ENCODE assay signal across 25 mouse cellular contexts in genomic region chr3:121485201-121485600, GRCm38 (mm10). TPM values are rescaled to one million over a fixed set of nuclear protein-coding genes. Genes with fewer than 3 reads are reported as not detected.
A peak's percentile ranks its signal among the peaks of the same experiment; 100 is the strongest.
DNase-seq lines count a peak whose midpoint lies in the region; ATAC-seq and TF ChIP-seq lines count a peak whose summit lies in the region.
"Had no signal": no experiment of that assay in that cellular context is flagged by ENCODE, and none has a peak within 500 bp of the region (broad histone marks: within the 10 kb centered on the region; RNA-seq: fewer than 3 reads in every experiment).

No protein-coding gene starts in this region.

- no peak overlapping the region for H3K9ac ChIP-seq in forebrain, embryonic 13.5 days
- no peak overlapping the region for H3K9ac ChIP-seq in forebrain, embryonic 12.5 days
- no peak overlapping the region for H3K9ac ChIP-seq in forebrain, embryonic 15.5 days (replicated peaks)
- H3K9ac ChIP-seq in hindbrain, embryonic 12.5 days = no peak overlapping the region
- H3K9ac ChIP-seq in hindbrain, embryonic 11.5 days (ENCODE audit: low read depth, low read length) = no peak overlapping the region
- H3K9ac ChIP-seq in midbrain, postnatal 0 days (replicated peaks; ENCODE audit: low read length, poor library complexity, severe bottlenecking) = no peak overlapping the region
- H3K9ac ChIP-seq: embryonic facial prominence, embryonic 13.5 days; embryonic facial prominence, embryonic 15.5 days had no signal

- ATAC-seq in forebrain, embryonic 13.5 days = no peak
- ATAC-seq in forebrain, embryonic 12.5 days (ENCODE audit: low FRiP score) = no peak
- ATAC-seq in forebrain, embryonic 15.5 days (replicated peaks) = no peak
- ATAC-seq in hindbrain, embryonic 12.5 days (ENCODE audit: low FRiP score) = no peak
- ATAC-seq in hindbrain, embryonic 11.5 days (ENCODE audit: low FRiP score) = no peak
- ATAC-seq in midbrain, postnatal 0 days (ENCODE audit: low FRiP score) = no peak
- ATAC-seq: activated CD4-positive, CD25-positive, alpha-beta regulatory T cell, adult 4 months; CD4-positive, CD25-positive, alpha-beta regulatory T cell, adult 4 months; Patski had no signal

- no peaks in the 10 kb centered on the region for H3K9me3 ChIP-seq in forebrain, embryonic 13.5 days (replicated peaks)
- H3K9me3 ChIP-seq in forebrain, embryonic 12.5 days = no peaks in the 10 kb centered on the region
- H3K9me3 ChIP-seq in forebrain, embryonic 15.5 days = no peaks in the 10 kb centered on the region
- no peaks in the 10 kb centered on the region for H3K9me3 ChIP-seq in forebrain, embryonic 10.5 days
- H3K9me3 ChIP-seq in hindbrain, embryonic 12.5 days (replicated peaks) = no peaks in the 10 kb centered on the region
- H3K9me3 ChIP-seq in hindbrain, embryonic 11.5 days (ENCODE audit: control insufficient read depth, low read length) = no peaks in the 10 kb centered on the region
- no peaks in the 10 kb centered on the region for H3K9me3 ChIP-seq in midbrain, postnatal 0 days (ENCODE audit: low read length)
- H3K9me3 ChIP-seq: embryonic facial prominence, embryonic 13.5 days; embryonic facial prominence, embryonic 15.5 days; G1E had no signal

- H3K27me3 ChIP-seq in forebrain, embryonic 13.5 days = no peaks in the 10 kb centered on the region
- 0 out of 2 replicates have a peak, but pooled peaks cover 3% of the 10 kb centered on the region for H3K27me3 ChIP-seq in forebrain, embryonic 12.5 days
- H3K27me3 ChIP-seq in forebrain, embryonic 15.5 days = no peaks in the 10 kb centered on the region
- H3K27me3 ChIP-seq in forebrain, embryonic 10.5 days (ENCODE audit: poor library complexity, severe bottlenecking) = peaks cover 18% of the 10 kb centered on the region; the same call in 1 of the 2 replicates
- no peaks in the 10 kb centered on the region for H3K27me3 ChIP-seq in hindbrain, embryonic 12.5 days
- H3K27me3 ChIP-seq in hindbrain, embryonic 11.5 days (ENCODE audit: control insufficient read depth, insufficient read depth, low read length) = no peaks in the 10 kb centered on the region
- no peaks in the 10 kb centered on the region for H3K27me3 ChIP-seq in midbrain, postnatal 0 days (ENCODE audit: insufficient read depth, low read length)
- H3K27me3 ChIP-seq: embryonic facial prominence, embryonic 13.5 days; embryonic facial prominence, embryonic 15.5 days; Patski had no signal

- WGBS in forebrain, embryonic 13.5 days = 28% methylated on average over 2 of the region's 2 CpGs
- 22% methylated on average over 2 of the region's 2 CpGs for WGBS in forebrain, embryonic 12.5 days
- 22% methylated on average over 2 of the region's 2 CpGs for WGBS in forebrain, embryonic 15.5 days
- WGBS in forebrain, embryonic 10.5 days = 76% methylated on average over 2 of the region's 2 CpGs
- WGBS in hindbrain, embryonic 12.5 days = 72% methylated on average over 2 of the region's 2 CpGs
- 74% methylated on average over 2 of the region's 2 CpGs for WGBS in hindbrain, embryonic 11.5 days
- WGBS in olfactory bulb, adult 2 months = 19% methylated on average over 2 of the region's 2 CpGs
- WGBS in midbrain, postnatal 0 days = 69% methylated on average over 2 of the region's 2 CpGs

- no peak for TF ChIP-seq CTCF in olfactory bulb, adult 2 months (IDR thresholded peaks at IDR 0.05; ENCODE audit: insufficient read depth, low read depth, low read length)
- TF ChIP-seq CTCF in midbrain, postnatal 0 days (IDR thresholded peaks at IDR 0.05) = no peak

- H3K36me3 ChIP-seq in forebrain, embryonic 13.5 days (ENCODE audit: poor library complexity, severe bottlenecking) = no peaks in the 10 kb centered on the region
- H3K36me3 ChIP-seq in forebrain, embryonic 12.5 days (replicated peaks) = no peaks in the 10 kb centered on the region
- H3K36me3 ChIP-seq in forebrain, embryonic 15.5 days = no peaks in the 10 kb centered on the region
- no peaks in the 10 kb centered on the region for H3K36me3 ChIP-seq in forebrain, embryonic 10.5 days (replicated peaks)
- no peaks in the 10 kb centered on the region for H3K36me3 ChIP-seq in hindbrain, embryonic 12.5 days
- no peaks in the 10 kb centered on the region for H3K36me3 ChIP-seq in hindbrain, embryonic 11.5 days (ENCODE audit: control insufficient read depth, insufficient read depth, low read length)
- no peaks in the 10 kb centered on the region for H3K36me3 ChIP-seq in midbrain, postnatal 0 days (ENCODE audit: insufficient read depth, low read length)
- H3K36me3 ChIP-seq: embryonic facial prominence, embryonic 13.5 days; embryonic facial prominence, embryonic 15.5 days; G1E had no signal

- DNase-seq in forebrain, embryonic 10.5 days (ENCODE audit: extremely low spot score, low spot score) = no peak
- no peak for DNase-seq in hindbrain, embryonic 11.5 days (ENCODE audit: low spot score)
- no peak for DNase-seq in midbrain, postnatal 0 days (ENCODE audit: low spot score)
- DNase-seq: adrenal gland, adult 8-10 months; adrenal gland, postnatal 36 days; B cell, adult 2 months; cerebellum, adult 11-12 months; cerebellum, adult 2 months; cerebellum, adult 9-10 months; cerebellum, postnatal 10 days; cerebellum, postnatal 25 days; embryo, embryonic 11 days had no signal

- TF ChIP-seq POLR2A in olfactory bulb, adult 2 months (IDR thresholded peaks at IDR 0.05; ENCODE audit: insufficient read depth, low read depth, low read length) = no peak

- no peak overlapping the region for H3K4me3 ChIP-seq in forebrain, embryonic 13.5 days
- H3K4me3 ChIP-seq in forebrain, embryonic 12.5 days (replicated peaks) = no peak overlapping the region
- no peak overlapping the region for H3K4me3 ChIP-seq in forebrain, embryonic 15.5 days
- no peak overlapping the region for H3K4me3 ChIP-seq in forebrain, embryonic 10.5 days
- no peak overlapping the region for H3K4me3 ChIP-seq in hindbrain, embryonic 12.5 days
- no peak overlapping the region for H3K4me3 ChIP-seq in hindbrain, embryonic 11.5 days (ENCODE audit: low read depth, low read length)
- H3K4me3 ChIP-seq in olfactory bulb, adult 2 months (ENCODE audit: insufficient read depth, low read depth, low read length) = no peak overlapping the region
- H3K4me3 ChIP-seq in midbrain, postnatal 0 days (ENCODE audit: low read depth, low read length) = no peak overlapping the region
- H3K4me3 ChIP-seq: embryonic facial prominence, embryonic 13.5 days; embryonic facial prominence, embryonic 15.5 days; erythroblast, embryonic 14.5 days had no signal

- H3K27ac ChIP-seq in forebrain, embryonic 13.5 days = peak overlapping the region; percentile 40
- no peak overlapping the region for H3K27ac ChIP-seq in forebrain, embryonic 12.5 days
- H3K27ac ChIP-seq in forebrain, embryonic 15.5 days (replicated peaks) = peak overlapping the region; percentile 59; the same call in 1 of the 2 replicates
- H3K27ac ChIP-seq in forebrain, embryonic 10.5 days = no peak overlapping the region
- 0 out of 2 replicates have a peak overlapping the region, but pooled peaks have one; percentile 55 for H3K27ac ChIP-seq in hindbrain, embryonic 12.5 days
- H3K27ac ChIP-seq in hindbrain, embryonic 11.5 days (ENCODE audit: low read depth, low read length) = no peak overlapping the region
- H3K27ac ChIP-seq in olfactory bulb, adult 2 months (ENCODE audit: insufficient read depth, low read depth, low read length) = peak overlapping the region; percentile 66
- no peak overlapping the region for H3K27ac ChIP-seq in midbrain, postnatal 0 days (ENCODE audit: low read depth, low read length)
- H3K27ac ChIP-seq: embryonic facial prominence, embryonic 13.5 days; embryonic facial prominence, embryonic 15.5 days had no signal

- peaks cover 41% of the 10 kb centered on the region for H3K4me1 ChIP-seq in forebrain, embryonic 13.5 days
- H3K4me1 ChIP-seq in forebrain, embryonic 12.5 days = peaks cover 48% of the 10 kb centered on the region
- peaks cover 45% of the 10 kb centered on the region for H3K4me1 ChIP-seq in forebrain, embryonic 15.5 days
- H3K4me1 ChIP-seq in forebrain, embryonic 10.5 days = peaks cover 41% of the 10 kb centered on the region
- peaks cover 47% of the 10 kb centered on the region for H3K4me1 ChIP-seq in hindbrain, embryonic 12.5 days
- H3K4me1 ChIP-seq in hindbrain, embryonic 11.5 days (replicated peaks; ENCODE audit: control insufficient read depth, insufficient read depth, low read length) = no peaks in the 10 kb centered on the region
- H3K4me1 ChIP-seq in olfactory bulb, adult 2 months (ENCODE audit: control insufficient read depth, insufficient read depth, low read length) = peaks cover 36% of the 10 kb centered on the region
- H3K4me1 ChIP-seq in midbrain, postnatal 0 days (ENCODE audit: insufficient read depth, low read length) = peaks cover 7% of the 10 kb centered on the region; the same call in 1 of the 2 replicates

- no peak overlapping the region for H3K4me2 ChIP-seq in forebrain, embryonic 13.5 days
- no peak overlapping the region for H3K4me2 ChIP-seq in forebrain, embryonic 12.5 days
- H3K4me2 ChIP-seq in forebrain, embryonic 15.5 days (replicated peaks) = no peak overlapping the region
- H3K4me2 ChIP-seq in hindbrain, embryonic 12.5 days (replicated peaks) = no peak overlapping the region
- H3K4me2 ChIP-seq in hindbrain, embryonic 11.5 days (replicated peaks; ENCODE audit: low read depth, low read length) = no peak overlapping the region
- H3K4me2 ChIP-seq in midbrain, postnatal 0 days (ENCODE audit: low read depth, low read length, poor library complexity, severe bottlenecking) = no peak overlapping the region
- H3K4me2 ChIP-seq: embryonic facial prominence, embryonic 13.5 days; embryonic facial prominence, embryonic 15.5 days had no signal

RNA-seq across cellular contexts. Expression of gene Slc44a3, which starts 47.0 kb away (rescaled TPM):
- polyA plus RNA-seq in forebrain, embryonic 13.5 days (2015; fragmentation: Nextera tagmentation; extraction: Ambion mirVana) = 0.39 and 0.57 TPM in 2 replicates
- polyA plus RNA-seq in forebrain, embryonic 12.5 days (2016; fragmentation: Nextera tagmentation; extraction: Ambion mirVana) = 0.53 and 0.97 TPM in 2 replicates
- polyA plus RNA-seq in forebrain, embryonic 15.5 days (2015; fragmentation: Nextera tagmentation; extraction: Ambion mirVana) = 0.75 and 1.1 TPM in 2 replicates
- 0.55 and 0.64 TPM in 2 replicates for polyA plus RNA-seq in forebrain, embryonic 10.5 days (2016; fragmentation: Nextera tagmentation; extraction: Ambion mirVana)
- polyA plus RNA-seq in hindbrain, embryonic 12.5 days (2016; fragmentation: Nextera tagmentation; extraction: Ambion mirVana) = 0.97 and 1.5 TPM in 2 replicates
- 0.86 and 1.6 TPM in 2 replicates for polyA plus RNA-seq in hindbrain, embryonic 11.5 days (2014; fragmentation: Nextera tagmentation; extraction: Ambion mirVana)
- not detected in 2 replicates for polyA plus RNA-seq in olfactory bulb, adult 2 months (2012; ENCODE audit: insufficient read depth, insufficient read length, low replicate concordance, missing spikeins)
- total RNA-seq in midbrain, postnatal 0 days (2014; rRNA removed) = 0.22 and 0.61 TPM in 2 replicates
- polyA plus RNA-seq in midbrain, postnatal 0 days (2015; fragmentation: Nextera tagmentation; extraction: Ambion mirVana) = 0.47 and 0.48 TPM in 2 replicates
- total RNA-seq: CH12.LX had no signal
- polyA plus RNA-seq: activated CD4-positive, CD25-positive, alpha-beta regulatory T cell, adult 4 months; CD4-positive, CD25-positive, alpha-beta regulatory T cell, adult 4 months; erythroblast, embryonic 14.5 days; G1E had no signal

RNA-seq across cellular contexts. Expression of gene Cnn3, which starts 58.9 kb away (rescaled TPM):
- 770 and 773 TPM in 2 replicates for polyA plus RNA-seq in forebrain, embryonic 13.5 days (2015; fragmentation: Nextera tagmentation; extraction: Ambion mirVana)
- 831 and 838 TPM in 2 replicates for polyA plus RNA-seq in forebrain, embryonic 12.5 days (2016; fragmentation: Nextera tagmentation; extraction: Ambion mirVana)
- 645 and 663 TPM in 2 replicates for polyA plus RNA-seq in forebrain, embryonic 15.5 days (2015; fragmentation: Nextera tagmentation; extraction: Ambion mirVana)
- polyA plus RNA-seq in forebrain, embryonic 10.5 days (2016; fragmentation: Nextera tagmentation; extraction: Ambion mirVana) = 843 and 904 TPM in 2 replicates
- 891 and 928 TPM in 2 replicates for polyA plus RNA-seq in hindbrain, embryonic 12.5 days (2016; fragmentation: Nextera tagmentation; extraction: Ambion mirVana)
- 1,127 and 1,205 TPM in 2 replicates for polyA plus RNA-seq in hindbrain, embryonic 11.5 days (2014; fragmentation: Nextera tagmentation; extraction: Ambion mirVana)
- not detected in 2 replicates for polyA plus RNA-seq in olfactory bulb, adult 2 months (2012; ENCODE audit: insufficient read depth, insufficient read length, low replicate concordance, missing spikeins)
- total RNA-seq in midbrain, postnatal 0 days (2014; rRNA removed) = 116 and 122 TPM in 2 replicates
- 181 and 187 TPM in 2 replicates for polyA plus RNA-seq in midbrain, postnatal 0 days (2015; fragmentation: Nextera tagmentation; extraction: Ambion mirVana)
- polyA plus RNA-seq: G1E had no signal

Comparison
In these comparisons a context has a peak if more than half of its experiments do, and no peak if none do; other contexts are left out.
1. H3K27ac ChIP-seq: peak in forebrain, embryonic 13.5 days (single experiment), forebrain, embryonic 15.5 days (single experiment), hindbrain, embryonic 12.5 days (single experiment) and olfactory bulb, adult 2 months (single experiment); none in forebrain, embryonic 12.5 days (single experiment), forebrain, embryonic 10.5 days (single experiment), hindbrain, embryonic 11.5 days (single experiment) and midbrain, postnatal 0 days (single experiment).